Mouse (Mus musculus) effector memory CD4-positive, alpha-beta T cell, adult 5 months (primary cell): ENCODE results near the gene Snap23. TPM values are rescaled to one million over a fixed set of nuclear protein-coding genes. Genes with fewer than 3 reads are reported as not detected.

Experiments used
- polyA plus RNA-seq: library from polyadenylated mRNA; unstranded; fragments of 100-300 nt; shearing (Covaris generic); gene quantifications from one replicate; pipeline ENCODE4 v1.2.1, GENCODE M21; 2017

Snap23 gene
- polyA plus RNA-seq = 33.2 TPM

DNA sequence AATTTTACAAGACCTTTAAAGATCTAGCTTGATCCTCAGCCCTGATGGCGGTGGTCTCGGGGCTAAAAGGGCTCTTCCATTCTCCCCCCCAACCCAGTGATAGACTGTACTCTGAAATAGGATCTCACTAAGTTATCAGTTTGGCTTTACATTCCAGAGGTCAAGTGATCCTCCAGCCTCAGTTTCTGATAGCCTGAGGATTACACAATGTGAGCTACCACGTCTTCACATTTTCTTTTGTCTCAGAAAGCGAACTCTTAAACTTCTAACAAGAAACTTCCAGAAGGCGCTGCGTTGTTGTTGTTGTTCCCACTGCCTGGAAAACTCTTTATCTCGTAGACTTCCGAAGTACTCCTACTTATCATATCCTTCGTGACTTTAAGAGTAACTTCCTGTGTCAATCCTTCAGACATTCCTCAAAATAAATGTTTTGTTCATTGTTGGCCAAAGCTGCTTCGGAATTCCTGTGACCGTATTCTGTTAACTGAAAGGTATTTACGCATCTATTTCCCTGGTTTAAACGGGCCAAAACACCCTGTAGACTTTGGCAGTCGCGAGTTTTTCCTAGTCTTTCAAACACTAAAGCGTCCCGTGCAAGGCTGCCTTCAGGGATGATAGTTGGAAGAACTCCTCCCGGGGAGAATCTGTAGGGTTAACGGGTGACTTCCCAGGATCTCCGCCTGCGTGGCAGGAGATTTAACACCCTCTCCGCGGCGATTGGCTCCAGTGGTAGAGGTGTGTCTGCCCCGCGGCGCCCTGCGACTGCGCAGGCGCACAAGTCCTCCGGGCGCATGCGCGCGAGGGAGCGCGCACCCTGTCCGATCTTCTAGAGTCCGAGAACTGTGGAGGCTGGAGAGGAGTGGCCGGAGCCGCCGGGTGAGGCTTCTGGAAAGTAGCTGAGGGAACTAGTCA is at the start of gene Snap23:
Gene Snap23, plus strand, starts transcription at position 786 of the 912 bp plus-strand sequence.

GRCm38 (mm10) chr2:120563235-120563990 is 4.1 kb upstream of the Snap23 start, which contains the start of gene Zfp106:
Zfp106 (minus strand) TSS chr2:120563843.

GRCm38 (mm10) chr2:120608830-120609723 is 41.6 kb downstream of the Snap23 start, which contains the start of the genes Haus2 and Lrrc57:
Haus2 (plus strand) TSS chr2:120609383.
Lrrc57 (minus strand) TSS chr2:120609520.

DNA sequence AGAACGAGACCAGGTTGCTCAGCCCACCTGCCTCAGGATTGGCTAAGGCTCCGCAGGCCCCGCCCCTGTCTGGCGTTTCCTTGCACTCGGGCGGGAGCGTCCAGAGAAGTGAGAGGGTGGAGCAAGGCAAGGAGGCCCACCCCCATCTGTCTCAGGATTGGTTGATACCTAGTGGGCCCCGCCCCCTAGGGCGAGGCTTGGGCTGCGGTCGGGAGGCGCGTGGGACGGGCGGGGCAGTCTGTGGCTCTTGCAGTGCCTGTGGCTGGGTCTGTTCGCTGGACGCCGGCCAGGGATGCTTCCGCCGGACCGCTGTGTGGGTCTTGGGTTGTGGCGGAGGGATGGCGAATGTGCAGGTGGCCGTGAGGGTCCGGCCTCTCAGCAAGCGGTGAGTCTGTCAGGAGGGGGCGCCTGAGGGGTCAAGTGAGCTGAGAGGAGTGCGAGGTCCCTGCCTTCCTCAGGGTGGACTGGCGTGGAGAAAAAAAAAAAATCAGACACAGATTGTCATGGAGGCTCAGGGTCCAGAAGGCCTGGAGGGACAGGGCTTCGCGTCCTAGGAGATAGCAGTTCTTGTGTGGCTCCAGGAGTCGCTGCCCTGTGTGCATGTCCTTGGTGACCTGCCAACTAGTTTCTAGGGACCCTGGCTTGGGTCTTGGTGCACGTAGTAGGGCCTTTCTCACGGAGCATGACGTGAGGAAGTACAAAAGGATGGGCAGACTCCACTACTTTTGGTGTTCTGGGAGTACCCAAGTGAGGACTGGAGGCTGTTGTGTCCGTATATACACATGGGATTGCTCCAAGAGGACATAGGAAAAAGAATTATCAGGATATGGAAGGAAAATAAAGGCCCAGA is 61.6 kb downstream of the Snap23 start, which contains the start of gene Stard9:
Gene Stard9, plus strand, starts transcription at position 236 of the 850 bp plus-strand sequence.

Other genes starting within 250 kb of the Snap23 start
- 39.1 TPM for gene Vps39, start 214.5 kb upstream of the Snap23 start, polyA plus RNA-seq
- gene Ganc, start 163.8 kb upstream of the Snap23 start, polyA plus RNA-seq = 15.2 TPM
- 28.7 TPM for gene Tmem87a, start 163.6 kb upstream of the Snap23 start, polyA plus RNA-seq
- gene Capn3, start 111.7 kb upstream of the Snap23 start, polyA plus RNA-seq = 1.1 TPM
- 52.4 TPM for gene Zfp106, start 3.8 kb upstream of the Snap23 start, polyA plus RNA-seq
- 15.1 TPM for gene Haus2, start 41.7 kb downstream of the Snap23 start, polyA plus RNA-seq
- gene Lrrc57, start 41.8 kb downstream of the Snap23 start, polyA plus RNA-seq = 17.3 TPM
- 0.39 TPM for gene Stard9, start 61.5 kb downstream of the Snap23 start, polyA plus RNA-seq